Mouse (Mus musculus): Measurements from ENCODE around the gene Xkrx. TPM values are rescaled to one million over a fixed set of nuclear protein-coding genes. Genes with fewer than 3 reads are reported as not detected.
"Not testable (repeated sequence)": the region's sequence is repeated elsewhere in the genome, so short reads cannot be mapped to it uniquely, and the experiment has no call there.

Gene Xkrx
- polyA plus RNA-seq (2012; rRNA removed): 0.56 and 0.85 TPM in 2 replicates

GRCm38 (mm10) chrX:134162043-134162720 lies at the start of gene Xkrx:
Gene Xkrx (minus strand): TSS chrX:134162076.
- no peak for DNase-seq (ENCODE audit: low read depth, low spot score)
- WGBS: 32% methylated on average over 16 of the region's 16 CpGs

- DNase-seq (ENCODE audit: low read depth, low spot score): no peak
- 88% methylated on average over 7 of the region's 7 CpGs for WGBS
Observed at GRCm38 (mm10) chrX:134211151-134211642, 49.3 kb upstream of the Xkrx start.

- no peak for DNase-seq (ENCODE audit: low read depth, low spot score)
- WGBS: 61% methylated on average over 2 of the region's 2 CpGs
Observed at GRCm38 (mm10) chrX:134208491-134208890, 46.6 kb upstream of the Xkrx start.

- not testable (repeated sequence) for DNase-seq (ENCODE audit: low read depth, low spot score)
- 97% methylated on average over 9 of the region's 9 CpGs for WGBS
Observed at GRCm38 (mm10) chrX:134187201-134187600, 25.3 kb upstream of the Xkrx start, which contains the start of gene Arl13a. Gene Arl13a (plus strand): TSS chrX:134187501.

- no peak for DNase-seq (ENCODE audit: low read depth, low spot score)
- 100% methylated on average over 1 of the region's 1 CpGs for WGBS
Observed at GRCm38 (mm10) chrX:134174699-134175098, 12.8 kb upstream of the Xkrx start.

- 95% methylated on average over 1 of the region's 1 CpGs for WGBS
- DNase-seq (ENCODE audit: low read depth, low spot score): no peak
Observed at GRCm38 (mm10) chrX:134170584-134170983, 8.7 kb upstream of the Xkrx start.

- WGBS: 46% methylated on average over 4 of the region's 4 CpGs
- no peak for DNase-seq (ENCODE audit: low read depth, low spot score)
Observed at GRCm38 (mm10) chrX:134163484-134163883, 1.6 kb upstream of the Xkrx start.

- WGBS: 23% methylated on average over 11 of the region's 11 CpGs
- DNase-seq (ENCODE audit: low read depth, low spot score): no peak
Observed at GRCm38 (mm10) chrX:134162826-134163225, 950 bp upstream of the Xkrx start.

- WGBS: 81% methylated on average over 2 of the region's 2 CpGs
- no peak for DNase-seq (ENCODE audit: low read depth, low spot score)
Observed at GRCm38 (mm10) chrX:134160442-134160841, 1.4 kb downstream of the Xkrx start.

GRCm38 (mm10) chrX:134158151-134158550 lies 3.7 kb downstream of the Xkrx start:
- 69% methylated on average over 7 of the region's 7 CpGs for WGBS
- DNase-seq (ENCODE audit: low read depth, low spot score): no peak

GRCm38 (mm10) chrX:134141986-134142385 lies 19.9 kb downstream of the Xkrx start:
- DNase-seq (ENCODE audit: low read depth, low spot score): no peak
- WGBS: 82% methylated on average over 4 of the region's 4 CpGs

GRCm38 (mm10) chrX:134141551-134141950 lies 20.3 kb downstream of the Xkrx start:
- 67% methylated on average over 1 of the region's 1 CpGs for WGBS
- DNase-seq (ENCODE audit: low read depth, low spot score): no peak

GRCm38 (mm10) chrX:134140024-134140423 lies 21.9 kb downstream of the Xkrx start:
- 76% methylated on average over 6 of the region's 6 CpGs for WGBS
- DNase-seq (ENCODE audit: low read depth, low spot score): no peak

- DNase-seq (ENCODE audit: low read depth, low spot score): no peak
- WGBS: 74% methylated on average over 3 of the region's 3 CpGs
Observed at GRCm38 (mm10) chrX:134133821-134134220, 28.1 kb downstream of the Xkrx start.

- WGBS: 27% methylated on average over 5 of the region's 5 CpGs
- no peak for DNase-seq (ENCODE audit: low read depth, low spot score)
Observed at GRCm38 (mm10) chrX:134132295-134132694, 29.6 kb downstream of the Xkrx start.

GRCm38 (mm10) chrX:134128549-134128948 lies 33.3 kb downstream of the Xkrx start:
- WGBS: 57% methylated on average over 3 of the region's 3 CpGs
- DNase-seq (ENCODE audit: low read depth, low spot score): no peak

GRCm38 (mm10) chrX:134116417-134116816 lies 45.5 kb downstream of the Xkrx start:
- DNase-seq (ENCODE audit: low read depth, low spot score): no peak
- WGBS: 21% methylated on average over 3 of the region's 3 CpGs

- 29% methylated on average over 3 of the region's 3 CpGs for WGBS
- no peak for DNase-seq (ENCODE audit: low read depth, low spot score)
Observed at GRCm38 (mm10) chrX:134111767-134112166, 50.1 kb downstream of the Xkrx start.

- no peak for DNase-seq (ENCODE audit: low read depth, low spot score)
- WGBS: 66% methylated on average over 2 of the region's 2 CpGs
Observed at GRCm38 (mm10) chrX:134102641-134103040, 59.2 kb downstream of the Xkrx start.

All from large intestine, adult 2 months (tissue).